Mouse (Mus musculus): ENCODE measurements around the gene Stk40. TPM values are rescaled to one million over a fixed set of nuclear protein-coding genes. Genes with fewer than 3 reads are reported as not detected.
"Not testable (repeated sequence)": the region's sequence is repeated elsewhere in the genome, so short reads cannot be mapped to it uniquely, and the experiment has no call there.

The Stk40 gene
- polyA plus RNA-seq, 1 experiment from 2014 or later, result 24.4 TPM

DNA sequence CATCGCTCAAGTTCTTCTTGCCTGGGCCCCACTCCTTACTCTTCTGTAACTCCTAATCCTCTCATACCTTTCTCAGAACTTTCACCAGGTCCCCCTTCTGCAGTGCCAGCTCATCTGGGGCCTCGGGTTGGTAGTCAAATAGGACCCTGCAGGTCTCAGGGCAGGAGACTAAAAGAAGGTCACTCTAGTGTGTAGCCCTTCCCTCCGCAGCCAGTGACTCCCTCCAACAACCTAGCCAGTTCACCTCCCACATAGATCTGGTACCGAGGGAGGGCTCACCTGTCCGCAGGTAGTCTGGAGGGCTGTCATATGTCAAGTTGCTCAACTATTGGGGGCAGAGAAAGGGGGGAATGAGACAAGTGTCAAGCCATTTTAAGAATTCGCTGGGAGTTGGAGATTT lies 57.7 kb downstream of the Stk40 start:
- H3K9ac ChIP-seq (ENCODE audit: low read depth, low read length), result no peak overlapping the region
- H3K36me3 ChIP-seq (ENCODE audit: control insufficient read depth, insufficient read depth, low read length), result peaks cover 5% of the 10 kb centered on the region
- H3K27me3 ChIP-seq (replicated peaks; ENCODE audit: control insufficient read depth, insufficient read depth, low read length), result no peaks in the 10 kb centered on the region
- peaks cover 15% of the 10 kb centered on the region for H3K4me1 ChIP-seq (replicated peaks; ENCODE audit: control insufficient read depth, insufficient read depth, low read length)
- DNase-seq (ENCODE audit: low spot score), result no peak
- WGBS, result 87% methylated on average over 6 of the region's 6 CpGs
- no peak overlapping the region for H3K4me3 ChIP-seq (ENCODE audit: low read depth, low read length)
- H3K9me3 ChIP-seq (ENCODE audit: control insufficient read depth, low read length), result no peaks in the 10 kb centered on the region; the same call in 1 of the 2 replicates
- no peak for ATAC-seq (replicated peaks; ENCODE audit: low FRiP score)
- no peak overlapping the region for H3K27ac ChIP-seq (ENCODE audit: low read depth, low read length)
- no peak overlapping the region for H3K4me2 ChIP-seq

GRCm38 (mm10) chr4:126161986-126162385 lies 58.2 kb downstream of the Stk40 start:
- no peak overlapping the region for H3K27ac ChIP-seq (ENCODE audit: low read depth, low read length)
- peak overlapping the region; percentile 100 for H3K4me2 ChIP-seq
- peaks cover 9% of the 10 kb centered on the region for H3K36me3 ChIP-seq (ENCODE audit: control insufficient read depth, insufficient read depth, low read length)
- no peak overlapping the region for H3K9ac ChIP-seq (ENCODE audit: low read depth, low read length)
- no peaks in the 10 kb centered on the region for H3K27me3 ChIP-seq (replicated peaks; ENCODE audit: control insufficient read depth, insufficient read depth, low read length)
- no peaks in the 10 kb centered on the region for H3K9me3 ChIP-seq (ENCODE audit: control insufficient read depth, low read length)
- peak overlapping the region; percentile 67 for H3K4me3 ChIP-seq (ENCODE audit: low read depth, low read length)
- 62% methylated on average over 9 of the region's 9 CpGs for WGBS
- DNase-seq (ENCODE audit: low spot score) (no peak), ATAC-seq (replicated peaks; ENCODE audit: low FRiP score) (no peak)
- H3K4me1 ChIP-seq (replicated peaks; ENCODE audit: control insufficient read depth, insufficient read depth, low read length), result peaks cover 13% of the 10 kb centered on the region

DNA sequence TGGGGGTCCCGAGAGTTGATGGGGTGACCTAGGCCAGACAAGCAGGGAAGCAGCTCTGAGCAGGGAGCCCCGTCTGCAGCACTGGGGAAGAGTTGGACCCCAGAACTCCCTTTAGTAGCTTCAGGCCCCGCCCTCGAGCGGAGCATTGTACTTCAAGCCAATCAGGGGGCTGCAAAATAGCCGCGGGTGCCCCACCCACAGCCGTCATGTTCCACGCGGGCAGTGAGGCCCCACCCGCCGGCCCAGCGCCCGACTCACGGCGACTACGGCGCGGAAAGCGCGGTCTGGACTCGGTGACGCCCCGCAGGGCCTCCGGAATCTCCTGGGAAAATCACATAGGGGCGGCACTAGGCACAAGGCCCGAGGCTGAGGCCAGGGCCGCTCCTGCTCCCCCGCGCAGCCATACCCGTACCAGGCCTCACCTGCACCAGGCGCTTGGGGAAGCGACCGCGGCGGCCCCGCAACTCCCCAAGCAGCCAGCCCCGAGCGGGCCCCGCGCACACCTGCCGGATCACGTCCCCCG lies 58.8 kb downstream of the Stk40 start:
- H3K4me2 ChIP-seq, result peak overlapping the region; percentile 100
- H3K4me1 ChIP-seq (replicated peaks; ENCODE audit: control insufficient read depth, insufficient read depth, low read length), result peaks cover 13% of the 10 kb centered on the region
- DNase-seq (ENCODE audit: low spot score) (peak; percentile 83), ATAC-seq (replicated peaks; ENCODE audit: low FRiP score) (peak; percentile 85)
- no peaks in the 10 kb centered on the region for H3K9me3 ChIP-seq (ENCODE audit: control insufficient read depth, low read length)
- H3K4me3 ChIP-seq (ENCODE audit: low read depth, low read length), result peak overlapping the region; percentile 67
- no peaks in the 10 kb centered on the region for H3K27me3 ChIP-seq (replicated peaks; ENCODE audit: control insufficient read depth, insufficient read depth, low read length)
- H3K9ac ChIP-seq (ENCODE audit: low read depth, low read length), result peak overlapping the region; percentile 79
- H3K36me3 ChIP-seq (ENCODE audit: control insufficient read depth, insufficient read depth, low read length), result peaks cover 12% of the 10 kb centered on the region
- peak overlapping the region; percentile 75 for H3K27ac ChIP-seq (ENCODE audit: low read depth, low read length)
- WGBS, result 1% methylated on average over 44 of the region's 44 CpGs

- Histone ChIP-seq H3K4me1 (replicated peaks; ENCODE audit: control insufficient read depth, insufficient read depth, low read length) (peaks cover 13% of the 10 kb centered on the region), H3K36me3 (ENCODE audit: control insufficient read depth, insufficient read depth, low read length) (peaks cover 16% of the 10 kb centered on the region), H3K9ac (ENCODE audit: low read depth, low read length) (peak within 1 kb of the TSS; percentile 79), H3K9me3 (ENCODE audit: control insufficient read depth, low read length) (no peaks in the 10 kb centered on the region), H3K4me2 (peak within 1 kb of the TSS; percentile 100), H3K4me3 (ENCODE audit: low read depth, low read length) (peak within 1 kb of the TSS; percentile 67), H3K27ac (ENCODE audit: low read depth, low read length) (peak within 1 kb of the TSS; percentile 75), H3K27me3 (replicated peaks; ENCODE audit: control insufficient read depth, insufficient read depth, low read length) (no peaks in the 10 kb centered on the region)
- whole genome bisulfite sequencing, result 9% methylated on average over 22 of the region's 22 CpGs
- no peak for DNase-seq (ENCODE audit: low spot score)
- peak; percentile 46 for ATAC-seq (replicated peaks; ENCODE audit: low FRiP score)
Observed at GRCm38 (mm10) chr4:126163067-126163659, 59.4 kb downstream of the Stk40 start, which contains the start of gene Sh3d21. Gene Sh3d21 (minus strand): TSS chr4:126163491.

GRCm38 (mm10) chr4:126163685-126164084 lies 59.9 kb downstream of the Stk40 start:
- Histone ChIP-seq H3K9ac (ENCODE audit: low read depth, low read length) (no peak overlapping the region), H3K4me1 (replicated peaks; ENCODE audit: control insufficient read depth, insufficient read depth, low read length) (peaks cover 13% of the 10 kb centered on the region), H3K27ac (ENCODE audit: low read depth, low read length) (no peak overlapping the region), H3K4me2 (peak overlapping the region; percentile 100), H3K27me3 (replicated peaks; ENCODE audit: control insufficient read depth, insufficient read depth, low read length) (no peaks in the 10 kb centered on the region), H3K4me3 (ENCODE audit: low read depth, low read length) (no peak overlapping the region; the same call in 1 of the 2 replicates), H3K9me3 (ENCODE audit: control insufficient read depth, low read length) (no peaks in the 10 kb centered on the region), H3K36me3 (ENCODE audit: control insufficient read depth, insufficient read depth, low read length) (peaks cover 18% of the 10 kb centered on the region)
- WGBS, result 57% methylated on average over 4 of the region's 4 CpGs
- ATAC-seq (replicated peaks; ENCODE audit: low FRiP score) (no peak), DNase-seq (ENCODE audit: low spot score) (no peak)

GRCm38 (mm10) chr4:126165092-126165491 lies 61.3 kb downstream of the Stk40 start:
- H3K4me1 ChIP-seq (replicated peaks; ENCODE audit: control insufficient read depth, insufficient read depth, low read length), result peaks cover 13% of the 10 kb centered on the region
- ATAC-seq (replicated peaks; ENCODE audit: low FRiP score); H3K4me2 ChIP-seq; H3K9me3 ChIP-seq (ENCODE audit: control insufficient read depth, low read length); H3K27ac ChIP-seq (ENCODE audit: low read depth, low read length); H3K27me3 ChIP-seq (replicated peaks; ENCODE audit: control insufficient read depth, insufficient read depth, low read length); DNase-seq (ENCODE audit: low spot score); H3K4me3 ChIP-seq (ENCODE audit: low read depth, low read length); H3K9ac ChIP-seq (ENCODE audit: low read depth, low read length): not testable (repeated sequence)
- 74% methylated on average over 8 of the region's 10 CpGs for WGBS
- peaks cover 27% of the 10 kb centered on the region for H3K36me3 ChIP-seq (ENCODE audit: control insufficient read depth, insufficient read depth, low read length)

DNA sequence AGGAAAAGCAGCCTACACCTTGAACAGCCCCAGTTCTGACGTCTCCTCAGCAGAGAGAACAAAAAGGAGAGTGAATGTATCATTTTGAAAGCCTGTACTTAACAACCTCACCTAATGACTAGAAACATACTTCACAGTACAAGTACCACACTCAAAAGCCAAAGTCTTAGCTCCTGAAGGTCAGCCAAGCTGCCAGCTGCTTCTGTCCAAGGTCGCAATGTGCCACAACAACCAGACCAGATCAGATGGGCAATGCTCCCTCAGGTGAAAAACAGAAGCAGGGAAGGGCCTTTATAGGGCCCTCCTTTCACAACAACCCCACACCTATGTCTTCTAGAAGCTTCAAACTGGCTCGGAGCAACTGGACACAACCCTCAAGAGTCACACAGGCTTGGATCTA lies 62.3 kb downstream of the Stk40 start:
- Histone ChIP-seq H3K27ac (ENCODE audit: low read depth, low read length) (no peak overlapping the region), H3K4me2 (no peak overlapping the region), H3K9ac (ENCODE audit: low read depth, low read length) (no peak overlapping the region), H3K9me3 (ENCODE audit: control insufficient read depth, low read length) (no peaks in the 10 kb centered on the region), H3K4me3 (ENCODE audit: low read depth, low read length) (no peak overlapping the region), H3K4me1 (replicated peaks; ENCODE audit: control insufficient read depth, insufficient read depth, low read length) (peaks cover 13% of the 10 kb centered on the region), H3K36me3 (ENCODE audit: control insufficient read depth, insufficient read depth, low read length) (peaks cover 32% of the 10 kb centered on the region), H3K27me3 (replicated peaks; ENCODE audit: control insufficient read depth, insufficient read depth, low read length) (no peaks in the 10 kb centered on the region)
- ATAC-seq (replicated peaks; ENCODE audit: low FRiP score), result no peak
- WGBS, result 87% methylated on average over 3 of the region's 3 CpGs
- DNase-seq (ENCODE audit: low spot score), result no peak

GRCm38 (mm10) chr4:126168851-126169250 lies 65.1 kb downstream of the Stk40 start:
- DNase-seq (ENCODE audit: low spot score) (peak; percentile 28), ATAC-seq (replicated peaks; ENCODE audit: low FRiP score) (no peak)
- no peaks in the 10 kb centered on the region for H3K9me3 ChIP-seq (ENCODE audit: control insufficient read depth, low read length)
- no peak overlapping the region for H3K4me3 ChIP-seq (ENCODE audit: low read depth, low read length)
- H3K36me3 ChIP-seq (ENCODE audit: control insufficient read depth, insufficient read depth, low read length), result peaks cover 42% of the 10 kb centered on the region
- H3K27ac ChIP-seq (ENCODE audit: low read depth, low read length), result no peak overlapping the region
- no peak overlapping the region for H3K4me2 ChIP-seq
- H3K9ac ChIP-seq (ENCODE audit: low read depth, low read length), result no peak overlapping the region
- H3K27me3 ChIP-seq (replicated peaks; ENCODE audit: control insufficient read depth, insufficient read depth, low read length), result no peaks in the 10 kb centered on the region
- H3K4me1 ChIP-seq (replicated peaks; ENCODE audit: control insufficient read depth, insufficient read depth, low read length), result no peaks in the 10 kb centered on the region; the same call in 1 of the 2 replicates
- 91% methylated on average over 6 of the region's 6 CpGs for WGBS

DNA sequence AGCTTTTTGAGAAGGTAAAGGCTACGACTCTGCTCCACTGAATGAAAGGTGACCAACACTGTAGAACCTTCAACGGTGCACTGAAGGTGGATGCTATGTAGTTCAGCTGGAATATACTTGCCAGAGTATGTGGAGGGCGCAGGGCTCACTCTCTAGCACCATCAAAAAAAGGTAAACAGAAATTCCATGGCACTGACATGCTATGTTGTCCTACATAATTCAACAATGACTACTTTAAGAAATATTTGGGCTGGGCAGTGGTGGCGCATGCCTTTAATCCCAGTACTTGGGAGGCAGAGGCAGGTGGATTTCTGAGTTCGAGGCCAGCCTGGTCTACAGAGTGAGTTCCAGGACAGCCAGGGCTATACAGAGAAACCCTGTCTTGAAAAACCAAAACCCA lies 67.0 kb downstream of the Stk40 start:
- 92% methylated on average over 5 of the region's 5 CpGs for WGBS
- H3K36me3 ChIP-seq (ENCODE audit: control insufficient read depth, insufficient read depth, low read length), result peaks cover 53% of the 10 kb centered on the region
- not testable (repeated sequence) for H3K27ac ChIP-seq (ENCODE audit: low read depth, low read length); H3K9ac ChIP-seq (ENCODE audit: low read depth, low read length); DNase-seq (ENCODE audit: low spot score); H3K27me3 ChIP-seq (replicated peaks; ENCODE audit: control insufficient read depth, insufficient read depth, low read length); H3K4me3 ChIP-seq (ENCODE audit: low read depth, low read length); H3K9me3 ChIP-seq (ENCODE audit: control insufficient read depth, low read length); ATAC-seq (replicated peaks; ENCODE audit: low FRiP score); H3K4me1 ChIP-seq (replicated peaks; ENCODE audit: control insufficient read depth, insufficient read depth, low read length); H3K4me2 ChIP-seq
